Mouse (Mus musculus) kidney, adult 8-10 months (tissue): ENCODE data around the gene Ngef.

Experiments used
- DNase-seq, 2 experiments: peaks; one replicate each; pipeline ENCODE4 v3.0.0; 2022

Gene Ngef

DNA sequence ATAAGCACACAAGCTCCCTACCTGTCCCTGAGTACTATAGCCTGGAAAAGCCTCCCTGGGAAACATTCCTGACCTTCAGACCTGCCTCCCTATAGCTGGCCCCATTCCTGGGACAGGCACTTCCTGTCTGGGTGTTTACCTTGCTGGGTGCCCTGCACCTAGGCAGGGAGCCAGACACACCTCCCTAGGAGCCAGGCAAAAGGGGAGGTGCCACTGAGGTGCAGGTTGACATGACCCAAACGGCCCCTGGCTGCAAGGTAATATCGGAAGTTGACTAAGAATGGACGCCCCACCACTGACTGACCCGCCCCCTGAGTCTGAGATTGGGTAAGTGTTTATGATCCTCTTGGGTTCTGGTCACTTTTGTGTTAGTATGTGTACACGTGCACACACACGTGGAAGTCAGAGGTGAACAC lies at the start of gene Ngef:
Gene Ngef, minus strand, starts transcription at position 71 of the 416 bp plus-strand sequence.
- peak; percentile 94 to 97 for DNase-seq

DNA sequence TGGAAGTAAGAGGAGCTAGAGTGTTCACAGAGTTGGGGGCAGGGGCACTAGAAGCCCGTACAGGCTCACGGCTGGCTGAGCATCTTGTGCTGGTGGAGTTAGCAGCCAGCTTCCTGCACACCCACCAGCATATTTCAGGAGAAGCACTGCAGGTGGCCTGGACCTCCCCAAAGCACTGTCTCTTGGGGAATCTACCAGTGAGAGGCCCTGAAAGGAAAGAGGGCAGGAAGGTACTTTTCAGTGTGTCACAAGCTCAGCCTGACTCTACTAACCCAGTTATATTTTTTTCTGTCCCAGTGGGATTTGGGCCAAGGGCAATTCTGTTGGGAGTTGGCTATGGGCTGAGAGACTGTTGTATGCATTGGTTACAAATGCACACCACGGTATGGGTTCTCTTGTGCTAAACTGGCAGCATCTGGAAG lies 48.2 kb upstream of the Ngef start:
- DNase-seq, result no peak

DNA sequence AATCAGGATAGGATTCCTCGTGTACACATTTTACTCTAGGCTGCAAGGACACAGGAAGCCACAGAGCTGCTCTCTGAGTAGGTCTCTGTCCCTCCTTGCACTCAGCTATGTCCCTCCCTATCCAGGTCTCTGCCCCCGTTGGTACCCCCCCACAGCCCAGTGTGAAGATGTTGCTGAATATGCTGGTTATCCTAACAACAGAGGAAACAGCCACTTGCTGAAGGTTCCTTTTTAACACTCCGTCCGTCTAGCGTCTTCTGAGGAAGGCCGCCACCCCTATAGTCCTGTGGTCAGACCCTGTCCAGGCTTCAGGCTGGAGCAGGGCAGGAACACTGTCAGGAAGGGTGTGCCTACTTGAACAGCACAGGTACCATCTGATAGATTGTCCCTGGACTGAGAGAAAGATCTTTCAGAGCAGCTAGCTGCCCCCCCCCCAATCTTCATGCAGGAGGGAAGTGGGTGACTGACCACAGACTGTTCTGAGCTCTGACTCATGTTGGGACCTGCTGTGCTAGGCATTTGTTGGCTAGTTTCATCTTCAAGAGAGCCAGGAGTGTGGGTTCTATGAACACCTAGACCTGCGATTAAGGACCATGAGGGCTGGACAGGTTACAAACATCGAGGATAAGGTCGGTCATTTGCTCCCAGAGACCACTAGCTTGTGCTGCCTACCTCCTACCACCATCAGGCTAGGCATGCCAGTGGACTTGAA lies 47.6 kb upstream of the Ngef start:
- DNase-seq, result no peak

DNA sequence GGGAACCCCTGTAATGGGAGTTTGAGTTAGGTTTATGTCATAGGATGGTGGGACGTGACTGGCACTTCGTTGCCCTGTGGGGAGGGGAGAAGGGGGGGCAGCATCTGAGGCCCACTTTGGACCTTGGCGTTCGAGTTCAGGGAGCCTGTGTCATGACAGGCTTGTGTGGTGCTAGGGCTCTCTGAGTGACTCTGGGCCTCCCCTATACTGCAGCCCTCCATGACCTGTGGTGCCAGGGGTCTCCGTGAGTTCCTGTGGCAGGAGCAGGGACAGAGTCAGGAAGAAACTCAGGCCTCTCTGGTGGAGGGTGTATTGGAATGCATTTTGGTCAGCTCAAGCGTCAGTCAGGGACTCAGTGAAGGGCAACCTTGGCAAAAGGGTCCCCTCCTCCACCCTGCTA lies 47.0 kb upstream of the Ngef start:
- DNase-seq, result no peak

DNA sequence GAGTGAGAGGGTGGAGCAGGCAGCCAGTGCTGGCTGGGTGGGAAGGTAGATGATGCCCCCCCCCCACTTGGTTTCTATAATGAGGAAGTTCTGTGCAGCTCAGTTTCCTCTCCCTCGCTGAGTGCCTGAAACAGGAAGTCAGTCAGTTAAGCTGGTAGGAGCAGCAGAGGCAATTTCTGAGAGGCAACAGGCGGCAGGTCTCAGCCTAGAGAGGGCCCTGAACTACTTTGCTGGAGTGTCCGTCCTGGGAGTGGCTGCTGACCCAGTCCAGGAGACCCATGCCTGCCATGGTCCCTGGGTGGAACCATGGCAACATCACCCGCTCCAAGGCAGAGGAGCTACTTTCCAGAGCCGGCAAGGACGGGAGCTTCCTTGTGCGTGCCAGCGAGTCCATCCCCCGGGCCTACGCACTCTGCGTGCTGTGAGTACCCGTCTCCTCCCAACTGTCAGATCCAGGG lies 46.6 kb upstream of the Ngef start, which contains the start of gene Inpp5d:
Gene Inpp5d, plus strand, starts transcription at position 102 of the 458 bp plus-strand sequence.
- DNase-seq, result no peak

DNA sequence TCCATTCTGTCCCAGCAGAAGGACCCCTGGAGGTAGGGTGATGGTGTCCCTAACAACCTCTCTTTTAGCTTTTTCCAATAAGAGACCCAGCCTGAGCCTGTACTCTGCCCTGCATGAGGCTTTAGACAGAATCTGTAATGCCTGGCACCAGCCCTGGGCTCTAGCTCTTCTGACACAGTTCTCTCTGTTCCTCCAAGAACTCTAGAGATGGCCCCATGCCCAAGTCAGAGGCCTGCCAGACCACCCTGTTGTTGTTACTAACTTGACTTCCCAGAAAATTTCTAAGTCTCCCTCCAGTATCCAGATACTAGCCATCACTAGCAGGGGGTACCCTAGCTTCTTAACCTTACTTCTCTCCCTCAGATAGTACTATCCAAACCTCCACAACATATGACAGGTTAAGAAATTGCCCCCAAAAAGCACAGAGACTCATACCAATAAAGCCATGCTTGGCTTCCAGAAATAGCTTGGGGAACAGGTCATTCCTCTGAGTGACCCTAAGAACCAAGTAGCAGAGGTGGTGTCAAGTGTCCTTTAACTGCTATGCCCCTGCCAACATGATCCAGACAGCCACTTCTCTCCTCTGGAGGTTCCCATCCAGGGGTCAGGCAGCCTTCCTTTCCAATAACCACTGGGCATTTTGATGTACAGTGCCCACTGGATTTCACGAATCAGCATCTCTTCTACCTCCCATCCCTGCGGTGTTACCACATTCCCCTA lies 41.1 kb upstream of the Ngef start:
- DNase-seq, result no peak

DNA sequence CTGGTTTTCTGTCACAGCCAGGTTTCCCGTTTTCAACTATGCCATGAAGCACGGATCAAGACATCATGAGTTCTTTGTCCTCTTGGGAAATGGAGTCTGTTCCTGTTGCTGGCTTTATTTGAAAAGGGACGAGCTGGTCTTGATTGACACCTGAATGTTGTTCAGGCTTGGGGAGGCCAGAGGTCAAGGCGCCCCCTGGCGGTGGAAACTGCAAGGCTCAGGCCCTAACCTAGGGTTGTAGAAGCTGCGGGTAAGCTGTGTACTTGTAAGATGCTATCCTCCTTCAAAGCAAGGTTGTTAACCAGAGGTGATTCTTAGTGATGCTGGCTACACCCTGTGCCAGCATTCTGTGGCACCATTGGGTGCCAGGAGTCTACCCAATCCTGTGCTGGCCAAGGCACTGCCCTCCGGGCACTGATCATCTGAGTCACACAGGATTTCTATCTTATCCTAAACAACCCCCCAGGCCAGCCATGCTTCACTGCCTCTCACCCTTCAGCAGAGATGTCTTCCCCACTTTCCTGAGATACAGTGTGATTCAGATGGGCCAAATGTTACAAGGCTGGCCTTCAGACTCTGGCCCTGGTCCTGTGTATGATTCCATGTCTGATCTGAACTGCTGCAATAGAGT lies 34.9 kb upstream of the Ngef start:
- DNase-seq, result peak; percentile 58 to 84

DNA sequence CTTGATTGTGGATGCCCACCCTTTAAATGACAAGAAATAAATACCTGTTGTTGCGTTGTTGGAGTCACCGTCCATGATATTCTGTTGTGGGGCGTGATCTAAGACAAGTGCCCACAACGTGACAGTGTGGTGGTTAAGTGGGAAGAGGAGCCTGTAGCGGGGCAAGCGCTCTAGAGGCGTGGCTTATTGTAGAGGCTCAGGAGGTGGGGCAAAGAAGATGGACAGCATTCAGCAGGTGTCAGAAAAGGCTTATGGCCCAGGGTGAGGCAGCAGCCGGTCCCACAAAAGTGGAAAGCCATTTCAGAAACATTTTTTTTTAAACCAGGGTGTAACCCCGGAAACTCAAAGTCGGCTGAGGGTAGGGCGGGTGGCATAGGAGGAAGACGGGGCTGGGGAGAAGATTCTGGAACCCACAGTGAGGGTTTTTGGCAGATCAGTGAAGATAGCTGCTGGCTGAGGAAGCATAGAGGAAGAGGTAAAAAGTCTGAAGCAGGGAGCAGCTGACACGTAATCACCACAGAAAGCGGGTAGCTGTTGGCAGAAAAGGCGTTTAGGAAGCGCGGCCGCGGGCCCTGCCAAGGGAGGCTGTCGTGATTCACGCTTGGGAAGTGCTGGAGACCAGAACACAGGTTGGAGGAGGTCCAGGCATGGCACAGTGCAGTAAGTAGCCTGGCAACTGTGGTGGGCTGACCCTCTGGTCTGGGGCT lies 33.9 kb upstream of the Ngef start:
- DNase-seq, result peak; percentile 37 to 44

DNA sequence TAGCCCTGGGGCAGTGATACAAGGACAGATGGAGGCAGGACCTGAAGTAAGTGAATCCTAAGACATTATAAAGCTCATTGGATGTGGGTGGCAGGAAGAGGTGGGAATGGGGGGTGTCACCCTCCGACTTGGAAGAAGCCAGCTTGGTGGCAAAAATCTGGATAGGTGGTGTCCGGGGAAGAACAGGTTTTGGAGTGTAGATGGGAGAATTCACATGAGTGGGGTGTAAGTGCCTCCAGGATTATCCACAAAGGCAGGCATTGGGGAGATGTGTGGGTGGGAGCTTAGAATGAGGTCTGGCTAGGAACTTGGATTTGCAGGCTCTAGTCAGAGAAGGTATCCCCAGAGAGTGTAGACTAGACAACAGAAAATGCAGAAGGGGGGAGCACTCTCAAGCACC lies 31.6 kb upstream of the Ngef start:
- no peak for DNase-seq

DNA sequence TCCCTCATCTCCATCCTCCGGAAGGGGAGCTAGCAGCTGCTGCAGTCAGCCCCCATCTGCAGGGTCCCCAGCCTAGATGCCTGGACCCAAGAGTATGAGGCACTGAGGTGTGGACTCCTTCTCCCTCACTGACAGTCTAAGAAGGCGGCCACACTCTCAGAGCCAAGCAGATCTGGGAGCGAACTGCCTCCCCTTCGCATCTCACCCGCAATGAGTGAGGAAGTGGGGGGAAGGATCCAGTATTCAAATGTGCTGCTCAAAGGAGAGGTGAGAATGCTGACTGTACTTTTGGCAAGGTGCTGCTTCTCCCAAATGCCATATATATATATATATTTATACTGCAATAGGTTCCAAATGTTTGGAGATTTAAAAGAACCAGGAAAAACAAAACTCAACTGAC lies 29.7 kb upstream of the Ngef start:
- DNase-seq, result no peak

DNA sequence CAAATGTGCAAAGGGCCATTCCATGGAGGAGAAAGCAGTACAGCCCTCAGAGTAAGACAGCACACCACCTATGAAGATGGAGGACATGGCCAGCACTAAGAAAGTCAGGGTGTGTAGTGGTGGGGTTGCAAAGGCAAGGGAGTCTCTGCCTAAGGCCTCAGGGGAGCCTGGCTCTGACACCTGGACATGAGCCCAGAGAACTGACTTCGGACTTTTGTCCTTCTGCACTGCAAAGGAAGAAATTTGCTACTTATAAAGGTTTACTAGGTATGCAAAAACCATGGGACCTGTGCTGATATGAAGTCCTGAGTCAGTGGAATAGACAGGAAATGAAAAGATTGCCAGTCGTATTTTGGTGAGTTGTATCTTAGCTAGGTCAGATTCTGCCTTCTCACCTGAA lies 28.1 kb upstream of the Ngef start:
- peak; percentile 53 to 58 for DNase-seq

DNA sequence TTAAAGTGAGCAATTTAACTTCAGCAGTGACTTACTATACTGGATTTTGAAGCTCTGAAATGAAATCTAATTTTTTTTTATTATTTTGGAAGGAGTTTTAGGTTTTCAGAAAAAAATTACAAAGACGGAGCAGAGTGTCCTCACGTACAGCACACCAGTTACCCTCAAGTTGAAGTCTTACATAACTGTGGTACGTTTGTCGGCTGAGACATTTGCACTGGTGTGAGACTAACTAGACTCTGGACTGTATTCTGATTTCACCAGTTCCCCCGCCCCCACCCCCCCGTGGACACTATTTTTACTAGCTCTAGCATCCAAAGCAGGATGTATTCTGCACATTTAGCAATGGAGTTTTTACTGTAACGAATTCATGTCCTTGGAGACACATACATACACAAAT lies 26.9 kb upstream of the Ngef start:
- peak in 1 of 2 experiments; percentile 58 for DNase-seq

DNA sequence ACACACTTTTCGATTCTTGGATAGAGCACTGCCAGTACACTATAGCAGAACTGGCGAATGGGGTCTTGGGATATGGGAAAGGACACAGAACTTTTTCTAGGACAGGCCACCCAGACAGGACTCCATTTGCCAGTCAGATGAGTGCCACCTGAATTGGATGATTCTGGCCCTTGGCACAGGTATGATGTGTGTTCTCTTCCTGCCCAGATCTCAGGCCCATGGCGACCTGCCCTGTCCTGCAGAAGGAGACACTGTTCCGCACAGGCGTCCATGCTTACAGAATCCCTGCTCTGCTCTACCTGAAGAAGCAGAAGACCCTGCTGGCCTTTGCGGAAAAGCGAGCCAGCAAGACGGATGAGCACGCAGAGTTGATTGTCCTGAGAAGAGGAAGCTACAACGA lies 21.0 kb upstream of the Ngef start:
- no peak for DNase-seq

DNA sequence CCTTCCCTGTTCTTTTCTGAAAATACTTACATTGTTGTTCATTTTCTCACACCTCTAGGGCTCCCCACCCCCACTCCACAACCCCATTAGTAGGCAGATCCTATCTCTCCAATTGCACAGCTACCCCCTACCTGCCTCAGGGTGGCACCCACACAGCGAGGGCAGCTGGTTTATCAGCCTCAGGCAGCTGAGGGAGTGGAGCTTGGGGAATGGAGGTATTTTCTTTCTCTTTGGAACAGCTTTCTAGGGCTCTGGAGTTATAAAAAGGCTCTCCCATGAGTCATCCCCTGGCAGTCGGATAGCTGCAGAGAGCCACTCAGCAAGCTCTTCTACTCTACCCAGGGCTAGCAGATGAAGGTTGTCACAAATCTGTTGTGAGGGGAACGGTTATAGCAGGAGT lies 20.6 kb upstream of the Ngef start:
- DNase-seq, result no peak

DNA sequence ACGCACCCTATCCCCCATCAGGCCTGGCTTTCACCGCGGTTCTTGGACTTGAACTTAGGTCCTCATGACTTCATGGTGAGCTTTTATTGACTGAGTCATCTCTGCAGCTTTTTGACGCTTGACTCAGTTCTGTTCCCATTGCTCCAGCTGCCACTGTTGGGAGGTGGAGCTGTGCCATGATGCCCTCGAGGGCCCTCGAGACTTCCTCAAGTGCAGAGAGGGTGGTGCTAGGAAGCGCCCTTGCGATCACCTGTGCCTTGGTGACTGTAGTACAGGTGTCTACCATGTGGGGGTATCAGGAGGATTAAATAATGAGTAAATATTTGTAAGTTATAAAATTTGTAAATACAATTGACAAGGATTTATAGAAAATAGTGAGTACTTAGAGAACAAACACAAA lies 16.3 kb upstream of the Ngef start:
- DNase-seq, result no peak

DNA sequence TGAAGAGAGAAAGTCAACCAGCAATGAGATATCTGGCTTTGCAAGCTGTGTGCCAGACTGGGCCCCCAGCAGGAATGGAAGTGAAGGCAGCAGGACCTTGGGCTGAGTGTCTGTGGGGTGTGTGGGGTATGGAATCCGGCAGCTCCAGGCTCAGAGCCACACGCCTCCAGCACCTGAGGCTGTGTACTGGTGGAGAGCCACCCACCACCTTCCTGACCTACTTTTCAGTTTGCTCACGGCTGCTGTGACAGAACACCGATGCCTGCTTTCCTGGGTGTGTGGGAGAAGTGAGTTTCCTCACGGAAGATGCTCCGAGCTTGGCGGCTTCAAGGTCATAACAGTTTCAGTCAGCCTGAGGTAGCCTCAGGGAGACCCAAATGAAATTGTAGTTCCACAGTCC lies 15.5 kb upstream of the Ngef start:
- DNase-seq, result no peak

DNA sequence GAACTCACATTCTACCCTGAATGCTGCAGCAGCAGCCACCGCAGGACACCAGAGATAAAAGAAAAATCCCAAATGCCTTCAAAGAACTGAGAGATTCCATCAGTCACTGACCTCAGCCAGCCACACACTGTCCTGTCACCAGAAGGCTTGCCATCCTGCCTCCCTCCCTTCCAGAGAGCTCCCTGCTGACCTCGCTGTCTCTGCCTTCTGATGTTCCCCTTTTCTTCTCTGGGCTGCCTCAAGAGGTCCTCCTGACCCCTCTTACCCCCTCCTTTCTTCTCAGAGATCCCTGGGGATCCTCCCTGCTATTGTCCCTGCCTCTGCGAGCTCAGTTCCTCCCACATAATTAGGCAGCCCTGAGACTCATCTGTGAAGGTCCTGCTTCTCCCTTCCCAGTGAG lies 7.2 kb upstream of the Ngef start:
- no peak for DNase-seq

DNA sequence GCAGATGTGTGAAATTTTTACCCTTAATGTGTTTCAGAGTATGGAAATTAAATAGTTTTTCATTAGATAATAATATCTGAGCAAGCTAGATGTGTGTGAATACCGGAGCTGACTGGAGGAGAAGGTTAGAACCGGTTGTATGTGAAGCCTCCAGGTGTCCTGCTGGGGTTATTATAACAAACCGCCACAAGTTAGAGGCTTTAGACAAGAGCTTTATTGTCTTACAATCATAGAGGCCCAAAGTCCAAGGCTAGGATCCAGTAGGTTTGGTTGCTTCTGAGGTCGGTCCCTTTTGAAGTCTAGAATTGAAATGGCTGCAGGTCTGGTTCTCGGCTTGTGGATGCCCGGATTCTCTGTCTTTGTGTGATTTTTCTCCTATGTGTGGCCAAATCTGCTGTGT lies 5.3 kb upstream of the Ngef start:
- DNase-seq, result no peak

DNA sequence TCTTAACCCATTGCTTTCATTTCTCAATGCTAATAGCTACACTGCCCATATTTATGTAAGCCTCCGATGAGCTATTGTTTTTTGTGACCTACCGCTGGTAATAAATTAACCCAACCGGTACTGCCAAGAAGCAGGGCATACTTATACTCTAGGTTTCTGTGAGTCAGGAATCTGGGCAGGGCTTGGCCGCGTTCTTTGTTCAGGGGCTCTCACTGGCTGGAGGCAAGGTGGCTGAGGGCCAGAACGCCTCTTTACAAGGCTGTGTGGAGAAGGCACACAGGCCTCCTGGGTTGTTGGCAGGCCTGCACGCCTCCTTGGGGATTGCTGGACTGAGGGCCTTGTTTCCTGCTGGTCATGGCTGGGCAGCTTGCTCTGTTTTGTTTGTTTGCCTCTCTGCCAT lies 1.1 kb upstream of the Ngef start:
- DNase-seq, result peak; percentile 98 to 99

DNA sequence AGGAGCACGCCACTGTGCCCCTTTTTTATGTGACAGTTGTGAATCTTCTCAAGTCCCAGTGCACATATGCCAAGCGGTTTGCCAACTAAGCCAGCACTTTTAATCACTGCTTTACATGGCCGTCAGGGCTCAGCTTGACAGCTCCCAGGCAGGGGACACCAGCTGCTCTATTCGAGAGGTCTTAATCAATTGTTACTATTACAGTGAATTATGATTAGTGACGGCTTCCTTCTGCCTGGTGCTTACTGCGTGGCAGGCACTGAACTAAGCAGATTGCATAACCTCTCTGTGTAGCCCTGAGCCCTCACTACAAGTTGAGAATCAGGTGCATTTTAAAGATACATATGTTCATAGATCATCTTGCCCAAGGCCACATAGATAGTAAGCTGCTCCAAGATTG lies 683 bp upstream of the Ngef start:
- DNase-seq, result no peak

DNA sequence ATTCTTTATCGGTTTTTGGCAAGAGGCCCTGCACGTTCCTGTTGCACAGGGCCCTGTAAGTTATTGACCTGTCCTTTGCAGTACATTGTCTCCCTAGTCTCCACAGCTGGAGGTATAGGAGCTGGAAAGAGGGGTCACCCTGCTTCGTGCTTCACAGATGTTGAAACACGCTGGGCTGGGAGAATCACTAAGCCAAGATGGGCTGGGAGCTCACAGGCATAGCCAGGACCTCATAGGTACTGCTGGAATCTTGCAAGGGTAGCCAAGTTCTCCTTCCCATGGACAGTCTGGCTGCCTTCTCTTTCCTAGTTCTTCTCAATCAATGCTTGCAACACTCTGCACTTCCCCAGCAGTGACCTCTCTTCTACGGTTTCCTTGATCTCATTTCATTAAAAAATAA lies 409 bp downstream of the Ngef start:
- DNase-seq, result peak in 1 of 2 experiments; percentile 25

DNA sequence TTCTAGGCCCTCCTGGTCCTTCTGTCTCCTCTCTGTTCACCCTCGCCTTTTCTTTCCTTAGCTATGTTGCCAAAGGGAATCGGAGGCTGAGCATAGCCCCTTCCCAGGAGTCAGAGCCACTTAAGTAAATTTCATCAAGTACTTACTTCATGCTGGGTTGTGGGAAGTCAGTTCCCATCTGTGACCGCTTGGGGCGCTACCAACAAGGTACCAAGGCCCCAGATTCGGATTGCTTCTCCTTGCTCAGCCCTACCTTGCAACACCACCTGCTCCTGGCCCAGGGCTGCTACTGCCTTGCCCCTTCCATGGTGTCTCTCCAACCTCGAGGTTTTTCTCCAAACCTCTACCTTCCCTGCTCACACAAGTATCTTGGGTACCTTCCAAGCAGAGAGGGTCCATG lies 5.3 kb downstream of the Ngef start:
- peak in 1 of 2 experiments; percentile 34 for DNase-seq

DNA sequence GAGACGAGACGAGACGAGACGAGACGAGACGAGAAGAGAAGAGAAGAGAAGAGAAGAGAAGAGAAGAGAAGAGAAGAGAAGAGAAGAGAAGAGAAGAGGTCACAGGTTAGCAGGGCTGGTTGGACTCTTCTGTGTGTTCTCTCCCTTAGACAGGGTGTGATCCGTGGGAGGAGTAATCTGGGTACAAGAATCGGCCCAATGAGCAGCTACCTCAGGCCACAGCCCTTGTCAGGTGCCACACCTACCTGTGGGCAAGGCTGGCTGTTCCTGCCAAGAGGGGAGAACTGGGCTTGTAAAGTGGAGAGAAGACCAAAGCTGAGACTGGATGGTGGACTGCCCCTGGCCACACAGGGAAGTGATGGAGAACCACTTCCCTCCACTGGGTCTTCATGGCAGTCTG lies 7.9 kb downstream of the Ngef start:
- DNase-seq, result no peak
